Mouse (Mus musculus) retina, postnatal 7 days (tissue): ENCODE measurements around the gene Cwc25.

Experiments used
- DNase-seq: peaks from one replicate; pipeline ENCODE4 v3.0.0-alpha.2; 2012; ENCODE audit warnings: low read depth, low spot score

Gene Cwc25

GRCm38 (mm10) chr11:97766154-97766881 lies at the start of gene Cwc25:
TSS of gene Cwc25 (minus strand) at chr11:97766556.
- peak; percentile 94 for DNase-seq

GRCm38 (mm10) chr11:97815736-97816135 lies 49.4 kb upstream of the Cwc25 start:
- no peak for DNase-seq

GRCm38 (mm10) chr11:97813746-97814515 lies 47.6 kb upstream of the Cwc25 start:
- DNase-seq, result no peak

- DNase-seq, result no peak
These were observed 46.7 kb upstream of the Cwc25 start for GRCm38 (mm10) chr11:97813085-97813484.

GRCm38 (mm10) chr11:97812491-97812921 lies 46.1 kb upstream of the Cwc25 start:
- DNase-seq, result peak; percentile 32

- no peak for DNase-seq
These were observed 45.4 kb upstream of the Cwc25 start for GRCm38 (mm10) chr11:97811569-97812362.

- no peak for DNase-seq
These were observed 44.6 kb upstream of the Cwc25 start for GRCm38 (mm10) chr11:97810970-97811369.

- no peak for DNase-seq
These were observed 44.0 kb upstream of the Cwc25 start for GRCm38 (mm10) chr11:97810356-97810755.

- DNase-seq, result no peak
These were observed 43.1 kb upstream of the Cwc25 start for GRCm38 (mm10) chr11:97809235-97810121.

- DNase-seq, result no peak
These were observed 42.4 kb upstream of the Cwc25 start for GRCm38 (mm10) chr11:97808621-97809234.

GRCm38 (mm10) chr11:97808093-97808492 lies 41.7 kb upstream of the Cwc25 start:
- no peak for DNase-seq

GRCm38 (mm10) chr11:97807626-97808025 lies 41.3 kb upstream of the Cwc25 start:
- DNase-seq, result no peak

GRCm38 (mm10) chr11:97806613-97806964 lies 40.2 kb upstream of the Cwc25 start:
- no peak for DNase-seq

GRCm38 (mm10) chr11:97805662-97806612 lies 39.6 kb upstream of the Cwc25 start:
- no peak for DNase-seq

GRCm38 (mm10) chr11:97804841-97805661 lies 38.7 kb upstream of the Cwc25 start:
- no peak for DNase-seq

GRCm38 (mm10) chr11:97803847-97804246 lies 37.5 kb upstream of the Cwc25 start:
- no peak for DNase-seq

GRCm38 (mm10) chr11:97802495-97802894 lies 36.1 kb upstream of the Cwc25 start:
- no peak for DNase-seq

GRCm38 (mm10) chr11:97802194-97802470 lies 35.8 kb upstream of the Cwc25 start:
- no peak for DNase-seq
